Mouse (Mus musculus) cortical plate, adult 2 months (tissue): ENCODE measurements around the gene Hoxd10. TPM values are rescaled to one million over a fixed set of nuclear protein-coding genes. Genes with fewer than 3 reads are reported as not detected.

ENCODE experiments used
- H3K27ac ChIP-seq: fragments of 200-500 bp; 2 replicates; pipeline ENCODE4 v1.5.1; 2012; ENCODE audit warnings: low read length, control low read depth, inconsistent platforms; ENCODE audit not compliant: insufficient read depth
- H3K4me1 ChIP-seq: fragments of 200-500 bp; 2 replicates; pipeline ENCODE4 v1.6.1; 2011; ENCODE audit warnings: low read length; ENCODE audit not compliant: control insufficient read depth, insufficient read depth
- H3K4me3 ChIP-seq: fragments of 200-500 bp; 2 replicates; pipeline ENCODE4 v1.5.1; 2011; ENCODE audit warnings: mild to moderate bottlenecking, low read length, control low read depth; ENCODE audit not compliant: insufficient read depth
- CTCF ChIP-seq: fragments of 200-500 bp; IDR thresholded peaks from 2 replicates; pipeline ENCODE4 v1.5.1; 2011; ENCODE audit warnings: mild to moderate bottlenecking, control low read depth, low read length; ENCODE audit not compliant: insufficient read depth; ENCODE audit errors: extremely low read depth
- POLR2A ChIP-seq: fragments of 200-500 bp; IDR thresholded peaks from 2 replicates; pipeline ENCODE4 v1.6.1; 2011; ENCODE audit warnings: mild to moderate bottlenecking, low read length, control low read depth; ENCODE audit not compliant: insufficient read depth; ENCODE audit errors: extremely low read depth
- polyA plus RNA-seq: library from polyadenylated mRNA; depleted of rRNA; stranded (reverse); fragments of >200 nt; gene quantifications from 2 replicates; pipeline ENCODE4 v1.2.3, GENCODE M21; 2012

Hoxd10 gene
- polyA plus RNA-seq, 1 experiment = not detected

DNA sequence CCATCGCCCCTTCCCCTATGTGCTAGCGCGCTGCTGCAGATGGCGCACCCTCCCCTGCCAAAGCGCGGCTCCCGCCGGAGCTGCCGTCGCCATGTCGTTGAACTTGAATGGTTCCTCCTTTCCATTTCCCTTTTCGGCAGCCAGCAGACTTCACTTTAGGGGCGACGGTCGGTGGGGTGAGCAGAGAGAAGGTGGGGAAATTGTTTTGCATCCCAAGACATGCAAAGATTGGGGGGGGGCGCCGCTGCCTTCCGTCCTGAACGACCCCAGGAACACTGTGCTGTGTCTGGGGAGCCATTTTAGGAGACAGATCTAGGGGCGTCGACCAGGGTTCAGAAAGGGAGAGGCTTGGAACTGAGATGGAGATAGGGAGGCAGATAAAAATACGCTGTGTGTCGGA lies 11.7 kb upstream of the Hoxd10 start:
- H3K4me1 ChIP-seq = no peaks in the 10 kb centered on the region
- H3K4me3 ChIP-seq = no peak overlapping the region
- TF ChIP-seq CTCF (no peak), POLR2A (no peak)
- no peak overlapping the region for H3K27ac ChIP-seq

- H3K4me1 ChIP-seq = no peaks in the 10 kb centered on the region
- TF ChIP-seq POLR2A (no peak), CTCF (no peak)
- no peak overlapping the region for H3K4me3 ChIP-seq
- no peak overlapping the region for H3K27ac ChIP-seq
These were observed 10.9 kb upstream of the Hoxd10 start for GRCm38 (mm10) chr2:74680561-74681398.

DNA sequence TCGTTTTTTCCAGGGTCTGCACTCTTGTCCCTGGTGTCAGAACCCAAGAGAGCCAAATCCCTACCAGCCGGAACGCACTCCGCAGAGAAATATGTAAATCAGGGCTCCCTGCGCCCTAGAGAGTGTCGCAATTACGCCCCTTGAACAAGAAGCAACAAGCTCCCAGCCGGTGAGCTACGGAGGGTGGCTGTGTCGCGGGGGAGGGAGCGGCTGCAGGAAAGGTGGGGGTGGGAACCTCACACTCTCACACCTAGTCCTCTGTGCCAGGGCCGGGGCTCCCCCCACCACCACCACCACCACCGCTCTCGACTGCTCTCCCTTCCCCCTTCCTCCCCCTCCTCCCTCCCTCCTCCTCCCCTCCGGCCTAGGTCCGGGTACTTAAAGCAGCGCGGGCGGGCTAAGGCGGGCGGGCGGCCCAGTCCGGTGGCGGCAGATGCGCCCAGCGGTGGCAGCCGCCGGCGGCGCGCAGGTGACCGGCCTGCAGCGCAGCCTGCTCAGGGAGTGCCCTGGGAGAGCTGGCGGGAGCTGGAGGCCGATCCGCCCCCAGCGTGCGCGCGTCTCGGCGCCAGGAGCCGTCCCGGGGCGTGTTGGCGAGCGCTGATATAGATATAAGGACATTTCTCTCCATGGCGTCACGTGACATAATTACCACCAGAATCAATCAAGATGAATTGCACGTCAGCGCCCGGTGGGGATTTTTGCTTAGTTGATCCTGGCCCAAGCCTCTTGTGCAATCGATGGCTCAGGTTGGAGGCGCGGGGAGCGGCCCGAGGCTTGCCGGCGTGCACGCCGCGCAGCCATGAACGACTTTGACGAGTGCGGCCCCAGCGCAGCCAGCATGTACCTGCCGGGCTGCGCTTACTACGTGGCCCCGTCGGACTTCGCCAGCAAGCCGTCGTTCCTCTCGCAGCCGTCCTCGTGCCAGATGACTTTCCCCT lies 9.9 kb upstream of the Hoxd10 start:
- TF ChIP-seq CTCF (no peak), POLR2A (no peak)
- H3K4me3 ChIP-seq = no peak overlapping the region
- no peaks in the 10 kb centered on the region for H3K4me1 ChIP-seq
- no peak overlapping the region for H3K27ac ChIP-seq

DNA sequence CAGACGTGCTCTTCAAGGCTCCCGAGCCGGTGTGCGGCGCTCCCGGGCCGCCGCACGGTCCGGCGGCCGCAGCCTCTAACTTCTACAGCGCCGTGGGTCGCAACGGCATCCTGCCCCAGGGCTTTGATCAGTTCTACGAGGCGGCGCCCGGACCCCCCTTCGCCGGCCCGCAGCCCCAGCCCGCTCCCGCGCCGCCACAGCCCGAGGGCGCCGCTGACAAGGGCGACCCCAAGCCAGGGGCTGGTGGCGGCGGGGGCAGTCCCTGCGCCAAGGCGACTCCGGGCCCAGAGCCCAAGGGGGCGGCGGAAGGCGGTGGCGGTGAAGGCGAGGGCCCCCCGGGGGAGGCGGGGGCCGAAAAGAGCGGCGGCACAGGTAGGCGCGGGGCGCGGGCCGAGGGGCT lies 8.9 kb upstream of the Hoxd10 start:
- Histone ChIP-seq H3K4me1 (no peaks in the 10 kb centered on the region), H3K4me3 (no peak overlapping the region), H3K27ac (no peak overlapping the region)
- TF ChIP-seq POLR2A (no peak), CTCF (no peak)

- TF ChIP-seq CTCF = no peak
- TF ChIP-seq POLR2A = no peak
- H3K27ac ChIP-seq = no peak overlapping the region
- no peak overlapping the region for H3K4me3 ChIP-seq
- H3K4me1 ChIP-seq = no peaks in the 10 kb centered on the region
These were observed 8.2 kb upstream of the Hoxd10 start for GRCm38 (mm10) chr2:74683471-74683951.

DNA sequence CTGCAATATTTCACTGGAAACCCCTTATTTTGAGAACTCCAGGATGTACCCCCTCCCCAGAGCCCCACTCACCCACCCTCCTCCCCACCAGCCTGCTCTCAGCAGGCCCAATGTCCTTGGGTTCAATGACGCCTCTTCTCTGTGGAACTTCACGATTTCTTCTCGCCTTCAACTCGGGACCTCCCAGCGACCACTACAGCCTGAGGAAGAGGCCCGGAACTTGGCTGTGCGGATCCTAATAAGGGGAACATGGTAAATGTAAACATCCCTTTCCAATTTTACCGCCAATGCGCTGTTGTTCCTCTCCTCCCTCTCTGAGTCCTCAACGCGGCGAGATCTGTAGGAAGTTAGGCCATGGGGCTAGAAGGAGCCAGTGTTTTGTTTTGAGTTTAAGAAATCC lies 7.6 kb upstream of the Hoxd10 start:
- no peak for TF ChIP-seq CTCF
- TF ChIP-seq POLR2A = no peak
- H3K4me3 ChIP-seq = no peak overlapping the region
- no peak overlapping the region for H3K27ac ChIP-seq
- no peaks in the 10 kb centered on the region for H3K4me1 ChIP-seq

DNA sequence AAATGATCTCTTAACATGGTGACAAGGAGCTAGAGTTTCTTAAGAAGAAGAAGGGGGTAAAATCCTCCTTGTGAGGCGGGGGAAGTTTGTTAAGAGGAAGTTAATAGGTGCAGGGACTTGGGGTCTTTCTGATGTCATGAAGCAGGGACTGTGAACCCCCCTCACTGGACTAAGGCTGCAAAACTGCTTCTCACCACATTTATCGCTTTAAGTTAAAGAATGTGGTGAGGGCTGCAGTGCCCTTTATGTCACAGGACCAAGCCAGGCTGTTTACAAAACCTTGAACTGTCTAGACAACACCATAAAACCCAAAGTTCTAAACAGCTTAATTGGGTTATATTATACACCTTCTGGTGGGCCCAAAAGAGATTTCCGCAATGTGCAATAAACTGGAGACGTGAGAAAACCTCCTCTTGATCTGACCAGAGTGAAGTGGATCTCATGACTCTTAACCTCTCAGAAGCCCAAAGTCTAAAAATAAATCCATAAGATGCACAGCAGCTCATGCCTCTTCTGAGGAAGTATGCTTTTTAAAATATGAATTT lies 6.6 kb upstream of the Hoxd10 start:
- H3K4me1 ChIP-seq = no peaks in the 10 kb centered on the region
- no peak for TF ChIP-seq POLR2A
- TF ChIP-seq CTCF = no peak
- no peak overlapping the region for H3K4me3 ChIP-seq
- H3K27ac ChIP-seq = no peak overlapping the region

DNA sequence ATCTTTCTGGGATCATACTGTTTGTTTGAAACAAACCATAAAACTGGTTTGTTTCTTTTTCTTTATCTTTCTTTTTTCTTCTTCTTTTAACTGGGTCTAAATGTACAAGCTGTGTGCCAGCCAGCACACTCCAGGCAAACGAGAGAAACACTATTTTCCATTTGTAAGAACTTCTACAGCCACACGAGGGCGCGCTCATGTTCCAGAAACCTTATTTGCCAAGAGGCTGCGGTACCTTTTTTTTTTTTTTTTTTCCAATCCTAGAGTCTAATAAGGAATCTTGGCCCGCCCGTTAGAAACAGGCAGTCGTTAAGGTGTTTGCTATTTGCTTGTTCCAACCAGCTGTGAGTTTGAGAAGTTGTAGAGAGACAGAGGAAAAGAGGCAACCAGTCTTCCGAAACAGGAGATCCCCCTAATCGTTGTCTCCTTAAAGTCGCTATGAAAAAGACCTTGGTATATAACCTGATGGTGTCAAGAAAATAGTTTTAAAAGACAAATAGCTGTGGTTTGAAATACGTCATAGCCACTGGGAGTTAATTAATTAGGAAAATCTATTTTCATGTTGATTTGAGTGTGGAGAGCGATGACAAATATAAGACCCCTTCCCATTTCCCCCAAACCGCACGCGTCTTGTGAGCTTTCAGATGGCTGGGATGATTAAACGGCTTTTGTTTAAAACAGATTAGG lies 5.3 kb upstream of the Hoxd10 start:
- no peak overlapping the region for H3K4me3 ChIP-seq
- peak; percentile 40 for TF ChIP-seq CTCF
- TF ChIP-seq POLR2A = no peak
- no peaks in the 10 kb centered on the region for H3K4me1 ChIP-seq
- no peak overlapping the region for H3K27ac ChIP-seq

DNA sequence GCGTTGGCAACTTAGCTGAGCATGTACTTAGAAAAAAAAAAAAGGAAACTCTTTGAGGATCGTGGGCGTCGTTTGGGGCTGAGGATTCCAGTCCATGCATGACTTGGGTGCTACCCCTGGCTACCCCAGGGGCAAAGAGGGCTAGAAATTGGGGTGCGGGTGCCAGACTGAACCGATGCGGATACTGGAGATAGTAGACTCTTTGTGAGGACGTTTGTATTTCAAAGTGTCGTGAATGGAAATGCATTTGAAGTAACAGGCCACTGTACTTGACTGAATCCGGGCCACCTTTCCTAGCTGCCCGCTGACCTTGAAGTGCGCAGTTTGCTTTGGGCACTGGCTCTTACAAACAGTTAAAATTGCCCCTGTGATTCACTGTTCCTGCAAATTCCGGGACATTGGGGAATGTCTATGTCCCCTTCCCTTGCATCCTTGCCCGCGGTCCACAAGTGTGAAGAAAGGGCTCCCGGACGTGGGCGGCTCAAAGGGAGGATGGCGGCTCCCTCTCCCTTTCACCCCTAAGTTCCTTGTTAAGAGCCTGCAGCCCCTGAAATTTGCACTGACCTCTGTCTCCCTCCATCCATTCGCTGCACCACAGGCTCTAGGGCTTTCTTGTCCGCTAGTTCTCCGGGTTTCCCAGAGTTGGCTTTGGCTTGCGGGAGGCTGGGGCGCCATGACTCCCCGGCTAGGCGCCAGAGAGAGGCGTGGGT lies 4.6 kb upstream of the Hoxd10 start:
- no peak for TF ChIP-seq CTCF
- no peak for TF ChIP-seq POLR2A
- H3K27ac ChIP-seq = no peak overlapping the region
- no peaks in the 10 kb centered on the region for H3K4me1 ChIP-seq
- no peak overlapping the region for H3K4me3 ChIP-seq
